Mouse (Mus musculus): ENCODE data around the gene Cdk6. TPM values are rescaled to one million over a fixed set of nuclear protein-coding genes. Genes with fewer than 3 reads are reported as not detected.
A peak's percentile ranks its signal among the peaks of the same experiment; 100 is the strongest.

The Cdk6 gene
- total RNA-seq, 2 experiments from 2014 or later: 9.5 to 17.1 TPM

GRCm38 (mm10) chr5:3479016-3479795 lies 137.9 kb downstream of the Cdk6 start:
- no peak for DNase-seq (ENCODE audit: low spot score in 2 of 2)

- DNase-seq (ENCODE audit: low spot score in 2 of 2): no peak
Observed at GRCm38 (mm10) chr5:3480637-3481395, 139.5 kb downstream of the Cdk6 start.

- no peak for DNase-seq (ENCODE audit: low spot score in 2 of 2)
Observed at GRCm38 (mm10) chr5:3482474-3482873, 141.2 kb downstream of the Cdk6 start.

GRCm38 (mm10) chr5:3483054-3483722 lies 141.9 kb downstream of the Cdk6 start:
- DNase-seq (ENCODE audit: low spot score in 2 of 2): no peak

GRCm38 (mm10) chr5:3486579-3487282 lies 145.4 kb downstream of the Cdk6 start:
- DNase-seq (ENCODE audit: low spot score in 2 of 2): no peak

GRCm38 (mm10) chr5:3488146-3488774 lies 147.0 kb downstream of the Cdk6 start:
- DNase-seq (ENCODE audit: low spot score in 2 of 2): no peak

- DNase-seq (ENCODE audit: low spot score in 2 of 2): no peak
Observed at GRCm38 (mm10) chr5:3490358-3490757, 149.1 kb downstream of the Cdk6 start.

- peak; percentile 44 for DNase-seq (ENCODE audit: low spot score in 2 of 2)
Observed at GRCm38 (mm10) chr5:3491084-3491483, 149.8 kb downstream of the Cdk6 start.

GRCm38 (mm10) chr5:3491883-3492282 lies 150.6 kb downstream of the Cdk6 start:
- DNase-seq (ENCODE audit: low spot score in 2 of 2): no peak

GRCm38 (mm10) chr5:3492776-3493636 lies 151.7 kb downstream of the Cdk6 start:
- no peak for DNase-seq (ENCODE audit: low spot score in 2 of 2)

- no peak for DNase-seq (ENCODE audit: low spot score in 2 of 2)
Observed at GRCm38 (mm10) chr5:3493968-3494367, 152.7 kb downstream of the Cdk6 start.

- no peak for DNase-seq (ENCODE audit: low spot score in 2 of 2)
Observed at GRCm38 (mm10) chr5:3494452-3495187, 153.3 kb downstream of the Cdk6 start.

GRCm38 (mm10) chr5:3497505-3497925 lies 156.2 kb downstream of the Cdk6 start:
- no peak for DNase-seq (ENCODE audit: low spot score in 2 of 2)

GRCm38 (mm10) chr5:3500298-3500697 lies 159.0 kb downstream of the Cdk6 start:
- no peak for DNase-seq (ENCODE audit: low spot score in 2 of 2)

- no peak for DNase-seq (ENCODE audit: low spot score in 2 of 2)
Observed at GRCm38 (mm10) chr5:3500957-3501563, 159.8 kb downstream of the Cdk6 start.

GRCm38 (mm10) chr5:3501564-3502001 lies 160.3 kb downstream of the Cdk6 start:
- DNase-seq (ENCODE audit: low spot score in 2 of 2): peak in 1 of 2 experiments; percentile 26

- no peak for DNase-seq (ENCODE audit: low spot score in 2 of 2)
Observed at GRCm38 (mm10) chr5:3502610-3503350, 161.5 kb downstream of the Cdk6 start.

GRCm38 (mm10) chr5:3503373-3503772 lies 162.1 kb downstream of the Cdk6 start:
- no peak for DNase-seq (ENCODE audit: low spot score in 2 of 2)
